Mouse (Mus musculus) forebrain, embryonic 14.5 days (tissue): ENCODE data around the gene Olfr118. TPM values are rescaled to one million over a fixed set of nuclear protein-coding genes. Genes with fewer than 3 reads are reported as not detected.
"Not testable (repeated sequence)": the region's sequence is repeated elsewhere in the genome, so short reads cannot be mapped to it uniquely, and the experiment has no call there.

Source experiments
- ATAC-seq: fragments of 200-750 bp; cut with Nextera tagmentation; 2 replicates; pipeline ENCODE4 v1.8.0; 2017; ENCODE audit warnings: mild to moderate bottlenecking, moderate library complexity
- DNase-seq: peaks from one replicate; pipeline ENCODE4 v3.0.0-alpha.2; 2015; ENCODE audit warnings: low spot score
- H3K27ac ChIP-seq: fragments of 300-500 bp; sonication (generic); 2 replicates; pipeline ENCODE4 v1.5.1; 2014; ENCODE audit warnings: low read depth, mild to moderate bottlenecking, control low read depth, low read length, moderate library complexity
- H3K27me3 ChIP-seq: fragments of 300-500 bp; sonication (generic); replicated peaks from 2 replicates; pipeline ENCODE4 v1.6.1; 2014; ENCODE audit warnings: low read length, control low read depth, mixed read lengths; ENCODE audit not compliant: control insufficient read depth, insufficient read depth
- H3K36me3 ChIP-seq: fragments of 300-500 bp; sonication (generic); 2 replicates; pipeline ENCODE4 v1.6.1; 2014; ENCODE audit warnings: low read length, control low read depth; ENCODE audit not compliant: control insufficient read depth, insufficient read depth
- H3K4me1 ChIP-seq: fragments of 300-500 bp; sonication (generic); 2 replicates; pipeline ENCODE4 v1.6.1; 2014; ENCODE audit warnings: antibody characterized with exemption, low read length, control low read depth; ENCODE audit not compliant: control insufficient read depth, insufficient read depth
- H3K4me2 ChIP-seq: fragments of 300-500 bp; sonication (generic); 2 replicates; pipeline ENCODE4 v1.6.1; 2014; ENCODE audit warnings: mild to moderate bottlenecking, control low read depth, low read length
- H3K4me3 ChIP-seq: fragments of 300-500 bp; sonication (generic); 2 replicates; pipeline ENCODE4 v1.5.1; 2014; ENCODE audit warnings: low read depth, low read length, control low read depth
- H3K9ac ChIP-seq: fragments of 300-500 bp; sonication (generic); 2 replicates; pipeline ENCODE4 v1.6.1; 2014; ENCODE audit warnings: mild to moderate bottlenecking, low read length, control low read depth, moderate library complexity
- H3K9me3 ChIP-seq: fragments of 300-500 bp; sonication (generic); replicated peaks from 2 replicates; pipeline ENCODE4 v1.6.1; 2016; ENCODE audit warnings: low read length, control low read depth, mixed read lengths; ENCODE audit not compliant: control insufficient read depth
- WGBS: fragments of 180-500 bp; shearing (Covaris S2); extraction: QIAGEN DNeasy Blood & Tissue Kit; methylation state at CpG from one replicate; pipeline ENCODE4 v1.1.7; 2014; 5-methylcytosine and 5-hydroxymethylcytosine counted together
- polyA plus RNA-seq: library from polyadenylated mRNA; unstranded; fragments of >200 nt; fragmentation: Nextera tagmentation; extraction: Ambion mirVana; gene quantifications from 2 replicates; pipeline ENCODE4 v1.2.1, GENCODE M21; 2014

Gene Olfr118
- polyA plus RNA-seq = not detected in 2 replicates

GRCm38 (mm10) chr17:37666688-37667087, at the start of gene Olfr118:
Gene Olfr118, plus strand, starts transcription at chr17:37666988.
- no peak within 1 kb of the TSS for H3K4me2 ChIP-seq
- no peaks in the 10 kb centered on the region for H3K36me3 ChIP-seq
- no peak within 1 kb of the TSS for H3K9ac ChIP-seq
- no peaks in the 10 kb centered on the region for H3K27me3 ChIP-seq
- no peak within 1 kb of the TSS for H3K27ac ChIP-seq
- no peaks in the 10 kb centered on the region for H3K9me3 ChIP-seq
- H3K4me3 ChIP-seq = no peak within 1 kb of the TSS
- DNase-seq = no peak
- H3K4me1 ChIP-seq = no peaks in the 10 kb centered on the region
- no peak for ATAC-seq
- WGBS = 75% methylated on average over 2 of the region's 2 CpGs

- 80% methylated on average over 2 of the region's 2 CpGs for WGBS
- H3K27me3 ChIP-seq = no peaks in the 10 kb centered on the region
Measured at GRCm38 (mm10) chr17:37627009-37627408, 39.8 kb upstream of the Olfr118 start, which contains the start of the genes Olfr115 and Olfr116. Gene Olfr115, minus strand, starts transcription at chr17:37627109. Gene Olfr116, minus strand, starts transcription at chr17:37627199.

GRCm38 (mm10) chr17:37663682-37664081, 3.1 kb upstream of the Olfr118 start, which contains the start of gene Olfr117:
Gene Olfr117, minus strand, starts transcription at chr17:37663782.
- Histone ChIP-seq H3K36me3 (no peaks in the 10 kb centered on the region), H3K9me3 (no peaks in the 10 kb centered on the region), H3K4me3 (no peak within 1 kb of the TSS), H3K9ac (no peak within 1 kb of the TSS), H3K4me2 (no peak within 1 kb of the TSS), H3K27me3 (no peaks in the 10 kb centered on the region), H3K27ac (no peak within 1 kb of the TSS), H3K4me1 (no peaks in the 10 kb centered on the region)
- no peak for DNase-seq
- 66% methylated on average over 1 of the region's 1 CpGs for WGBS
- no peak for ATAC-seq

More at GRCm38 (mm10) chr17:37627009-37627408, 39.8 kb upstream of the Olfr118 start, which contains the start of the genes Olfr115 and Olfr116:
- Histone ChIP-seq H3K27ac (no peak within 1 kb of the TSS), H3K9me3 (no peaks in the 10 kb centered on the region), H3K4me1 (no peaks in the 10 kb centered on the region), H3K36me3 (no peaks in the 10 kb centered on the region), H3K4me3 (no peak within 1 kb of the TSS), H3K4me2 (no peak within 1 kb of the TSS), H3K9ac (no peak within 1 kb of the TSS)
- ATAC-seq (no peak), DNase-seq (no peak)

DNA sequence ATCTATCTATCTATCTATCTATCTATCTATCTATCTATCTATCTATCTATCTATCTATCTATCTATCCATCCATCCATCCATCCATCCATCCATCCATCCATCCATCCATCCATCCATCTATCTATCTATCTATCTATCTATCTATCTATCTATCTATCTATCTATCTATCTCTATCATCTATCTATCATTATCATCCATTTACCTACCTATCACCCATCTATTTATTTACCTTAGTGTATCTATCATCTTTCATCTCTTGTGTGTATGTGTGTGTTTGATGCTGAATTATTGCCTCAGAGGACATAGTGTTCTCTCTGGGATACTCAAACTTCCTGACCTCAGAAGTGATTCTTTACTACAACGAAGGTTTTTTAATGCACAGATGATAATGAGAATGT, 29.5 kb downstream of the Olfr118 start, which contains the start of gene Olfr119:
Olfr119 (plus strand) TSS at position 301 of the 400 bp plus-strand sequence.
- H3K27ac ChIP-seq, ATAC-seq, H3K9me3 ChIP-seq, DNase-seq, H3K4me2 ChIP-seq, H3K4me3 ChIP-seq, H3K27me3 ChIP-seq, H3K9ac ChIP-seq, H3K4me1 ChIP-seq, H3K36me3 ChIP-seq: not testable (repeated sequence)
- 69% methylated on average over 1 of the region's 1 CpGs for WGBS

- no peak within 1 kb of the TSS for H3K4me3 ChIP-seq
- H3K9ac ChIP-seq = no peak within 1 kb of the TSS
- H3K4me1 ChIP-seq = no peaks in the 10 kb centered on the region
- H3K36me3 ChIP-seq = no peaks in the 10 kb centered on the region
- no peaks in the 10 kb centered on the region for H3K27me3 ChIP-seq
- WGBS = 72% methylated on average over 1 of the region's 1 CpGs
- ATAC-seq (no peak), DNase-seq (no peak)
- no peak within 1 kb of the TSS for H3K4me2 ChIP-seq
- H3K9me3 ChIP-seq = no peaks in the 10 kb centered on the region
- H3K27ac ChIP-seq = no peak within 1 kb of the TSS
Measured at GRCm38 (mm10) chr17:37721508-37721907, 54.7 kb downstream of the Olfr118 start, which contains the start of gene Olfr120. Gene Olfr120, plus strand, starts transcription at chr17:37721808.

Other genes starting within 250 kb of the Olfr118 start
- gene Olfr108, start 221.5 kb upstream of the Olfr118 start, polyA plus RNA-seq = not detected in 2 replicates
- gene Olfr109, start 208.1 kb upstream of the Olfr118 start, polyA plus RNA-seq = not detected in 2 replicates
- gene H2-M2, start 183.4 kb upstream of the Olfr118 start, polyA plus RNA-seq = not detected in 2 replicates
- not detected in 2 replicates for gene Olfr110, start 174.5 kb upstream of the Olfr118 start, polyA plus RNA-seq
- gene Olfr111, start 159.0 kb upstream of the Olfr118 start, polyA plus RNA-seq = not detected in 2 replicates
- gene Olfr112, start 97.5 kb upstream of the Olfr118 start, polyA plus RNA-seq = not detected in 2 replicates
- not detected in 2 replicates for gene Olfr113, start 89.3 kb upstream of the Olfr118 start, polyA plus RNA-seq
- gene Olfr114, start 74.2 kb upstream of the Olfr118 start, polyA plus RNA-seq = not detected in 2 replicates
- not detected in 2 replicates for gene Olfr115, start 39.9 kb upstream of the Olfr118 start, polyA plus RNA-seq
- gene Olfr116, start 39.8 kb upstream of the Olfr118 start, polyA plus RNA-seq = not detected in 2 replicates
- gene Olfr117, start 3.2 kb upstream of the Olfr118 start, polyA plus RNA-seq = not detected in 2 replicates
- gene Olfr119, start 29.6 kb downstream of the Olfr118 start, polyA plus RNA-seq = not detected in 2 replicates
- not detected in 2 replicates for gene Olfr120, start 54.8 kb downstream of the Olfr118 start, polyA plus RNA-seq
- gene Olfr121, start 81.9 kb downstream of the Olfr118 start, polyA plus RNA-seq = not detected in 2 replicates
- not detected in 2 replicates for gene Olfr122, start 101.6 kb downstream of the Olfr118 start, polyA plus RNA-seq
- not detected in 2 replicates for gene Olfr123, start 126.5 kb downstream of the Olfr118 start, polyA plus RNA-seq
- not detected in 2 replicates for gene Olfr124, start 132.9 kb downstream of the Olfr118 start, polyA plus RNA-seq
- gene Olfr125, start 166.0 kb downstream of the Olfr118 start, polyA plus RNA-seq = not detected in 2 replicates
- not detected in 2 replicates for gene Olfr126, start 180.5 kb downstream of the Olfr118 start, polyA plus RNA-seq
- not detected in 2 replicates for gene Olfr127, start 233.4 kb downstream of the Olfr118 start, polyA plus RNA-seq